Mouse (Mus musculus) cerebellum, adult 11 months (tissue): ENCODE measurements at regions not wholly inside any gene's neighbourhood (a gene's known extent, or its start where the extent isn't known, plus 50 kb on each side); places are given as distances from the start of the nearest gene placed in this dataset.
A peak's percentile ranks its signal among the peaks of the same experiment; 100 is the strongest.

Experiments
- DNase-seq: peaks from one replicate; pipeline ENCODE4 v3.0.0; 2022

GRCm38 (mm10) chr1:51643640-51644039 lies 165.4 kb upstream of the Nabp1 start:
- no peak for DNase-seq

GRCm38 (mm10) chr1:51638519-51639302 lies 160.5 kb upstream of the Nabp1 start:
- DNase-seq, result no peak

DNA sequence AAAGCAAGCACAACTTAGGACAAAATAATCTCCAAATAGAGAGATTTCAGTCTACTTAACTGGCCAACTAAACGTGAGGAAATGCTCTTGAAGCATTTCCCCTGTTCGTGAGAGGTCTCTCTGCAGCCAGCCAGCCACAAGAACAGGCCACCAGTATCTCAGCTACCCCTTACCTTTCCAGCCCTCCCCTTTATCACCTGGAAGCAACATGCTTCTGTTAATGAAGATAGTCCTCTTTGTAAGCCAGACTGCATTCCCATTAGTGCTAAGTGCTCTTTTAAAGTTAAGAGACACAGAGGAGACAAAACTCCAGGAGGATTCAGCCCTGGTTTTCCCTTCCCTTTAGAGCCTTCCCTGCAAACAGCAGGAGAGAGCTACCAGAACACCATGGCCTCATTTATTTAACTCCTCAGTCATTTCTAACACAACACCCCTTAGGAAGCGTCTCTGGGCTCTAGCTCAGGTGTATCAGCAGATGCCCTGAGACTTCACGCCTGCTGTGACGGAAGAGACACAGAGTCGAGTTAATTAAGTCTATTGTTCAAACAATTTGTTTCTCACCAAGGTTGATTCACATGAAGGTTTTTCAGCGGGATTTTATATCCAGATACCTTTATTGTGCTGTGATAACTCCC lies 157.8 kb upstream of the Nabp1 start:
- DNase-seq, result no peak

- no peak for DNase-seq
Observed at GRCm38 (mm10) chr1:51633795-51634194, 155.6 kb upstream of the Nabp1 start.

- no peak for DNase-seq
Observed at GRCm38 (mm10) chr1:51632851-51633250, 154.6 kb upstream of the Nabp1 start.

GRCm38 (mm10) chr1:51629848-51630247 lies 151.6 kb upstream of the Nabp1 start:
- no peak for DNase-seq

GRCm38 (mm10) chr1:51628137-51628793 lies 150.0 kb upstream of the Nabp1 start:
- no peak for DNase-seq

DNA sequence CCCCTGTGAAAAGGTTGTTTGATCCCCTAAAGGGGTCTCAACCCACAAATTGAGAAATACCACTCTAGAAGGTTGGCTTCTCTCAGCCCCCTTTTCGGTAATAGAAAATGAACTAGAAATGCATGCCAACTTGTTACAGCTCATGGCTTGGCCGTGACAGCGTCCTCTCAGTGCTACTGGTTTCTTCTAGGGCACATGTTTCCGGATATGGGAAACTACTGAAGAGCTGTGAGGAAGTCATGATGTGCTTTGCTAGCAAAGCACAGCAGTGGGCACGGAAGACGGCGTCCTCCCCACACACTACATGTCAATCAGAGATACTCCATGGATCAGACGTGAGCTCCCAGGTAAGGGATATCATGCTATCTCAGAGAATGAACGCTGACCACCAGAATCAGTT lies 148.1 kb upstream of the Nabp1 start:
- no peak for DNase-seq

- no peak for DNase-seq
Observed at GRCm38 (mm10) chr1:51625079-51625478, 146.9 kb upstream of the Nabp1 start.

GRCm38 (mm10) chr1:51624551-51624950 lies 146.3 kb upstream of the Nabp1 start:
- DNase-seq, result no peak

- no peak for DNase-seq
Observed at GRCm38 (mm10) chr1:51622986-51623385, 144.8 kb upstream of the Nabp1 start.

GRCm38 (mm10) chr1:51622181-51622862 lies 144.1 kb upstream of the Nabp1 start:
- no peak for DNase-seq

GRCm38 (mm10) chr1:51621062-51621461 lies 142.8 kb upstream of the Nabp1 start:
- DNase-seq, result no peak

DNA sequence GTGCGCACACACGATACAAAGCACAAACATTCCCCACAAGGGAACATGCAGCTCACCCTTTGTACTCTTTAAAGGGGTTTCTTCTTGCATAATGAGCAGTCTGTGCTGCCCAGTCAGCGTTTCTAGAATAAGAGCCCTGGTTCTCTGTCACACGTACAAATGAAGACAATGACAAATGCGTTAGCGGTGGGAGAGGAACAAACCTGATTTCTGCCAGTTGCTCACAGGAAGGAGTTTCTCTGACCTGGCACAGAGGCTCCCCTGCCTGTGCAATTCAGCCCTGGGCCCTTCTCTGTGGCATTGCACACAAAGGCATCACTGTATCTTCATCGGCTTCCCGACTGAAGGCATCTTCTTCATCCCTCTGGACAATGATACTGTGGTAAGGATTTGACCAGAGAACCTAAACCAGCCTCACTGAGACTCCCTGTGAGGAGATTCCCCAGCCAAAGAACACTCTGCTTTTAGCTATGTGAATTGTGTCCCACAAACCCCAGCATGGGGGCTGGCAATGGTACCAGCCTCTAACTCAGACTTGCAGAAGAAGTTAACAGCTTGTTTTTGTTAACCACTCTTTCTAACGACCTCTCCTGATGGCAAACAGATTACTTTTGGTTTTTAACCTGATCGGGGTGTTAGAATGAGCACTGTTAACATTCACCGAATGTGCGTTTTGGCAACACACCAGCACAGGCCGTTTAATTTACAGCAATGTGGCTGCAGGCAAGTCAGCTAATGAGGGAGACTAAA lies 139.5 kb upstream of the Nabp1 start:
- no peak for DNase-seq

DNA sequence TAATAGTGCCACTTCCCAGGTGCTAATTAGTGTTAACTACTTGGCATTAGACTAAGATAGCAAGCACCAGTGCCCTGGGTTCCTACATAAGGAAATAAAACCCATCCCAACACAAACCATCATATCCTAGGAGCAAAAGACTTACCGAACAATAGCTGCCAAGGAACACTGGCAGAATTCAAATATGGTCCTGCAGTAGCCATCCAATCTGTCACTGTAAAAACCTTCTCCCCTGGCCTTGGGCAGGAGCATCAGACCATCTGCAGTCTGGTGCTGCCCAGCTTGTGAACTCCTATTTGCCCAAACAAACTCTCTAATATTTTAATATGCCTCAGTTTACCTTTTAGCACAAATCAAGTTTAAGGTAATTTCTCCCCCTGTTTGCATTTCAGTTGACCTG lies 137.9 kb upstream of the Nabp1 start:
- DNase-seq, result no peak

GRCm38 (mm10) chr1:51615523-51615922 lies 137.3 kb upstream of the Nabp1 start:
- DNase-seq, result peak; percentile 62

DNA sequence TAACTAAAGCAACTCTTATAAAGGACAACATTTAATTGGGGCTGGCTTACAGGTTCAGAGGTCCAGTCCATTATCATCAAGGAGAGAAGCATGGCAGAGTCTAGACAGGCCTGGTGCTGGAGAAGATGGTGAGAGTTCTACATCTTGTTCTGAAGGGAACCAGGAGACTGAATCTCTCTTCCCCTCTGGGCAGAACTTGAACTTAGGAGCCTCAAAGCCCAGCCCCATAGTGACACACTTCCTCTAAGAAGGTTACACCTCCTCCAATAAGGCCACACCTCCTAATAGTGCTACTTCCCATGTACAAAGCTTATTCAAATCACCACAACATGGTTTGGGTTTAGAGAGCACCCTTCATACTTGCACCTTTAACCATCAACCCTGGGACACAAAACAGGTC lies 136.5 kb upstream of the Nabp1 start:
- DNase-seq, result no peak

- DNase-seq, result no peak
Observed at GRCm38 (mm10) chr1:51609295-51609694, 131.1 kb upstream of the Nabp1 start.

DNA sequence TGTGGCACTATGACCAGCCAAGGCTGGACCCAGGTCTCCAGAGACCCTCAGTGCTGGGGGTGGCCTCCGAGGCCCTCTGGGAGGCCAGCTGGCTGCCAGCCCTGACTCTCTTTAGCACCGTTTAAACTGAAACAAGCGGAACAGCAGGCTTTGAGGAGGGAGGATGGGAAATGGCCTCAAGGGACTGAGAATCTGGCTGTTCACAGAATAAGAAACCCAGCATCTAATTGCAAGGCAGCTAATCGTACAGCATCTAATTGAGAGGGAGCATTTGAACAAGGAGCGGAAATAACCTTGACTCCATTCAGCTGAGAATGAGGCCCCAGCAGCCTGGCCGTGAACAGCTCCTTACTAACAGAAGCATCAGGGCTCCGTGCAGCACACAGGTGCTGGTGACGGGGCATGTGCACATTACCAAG lies 129.2 kb upstream of the Nabp1 start:
- DNase-seq, result no peak

GRCm38 (mm10) chr1:51602071-51602470 lies 123.8 kb upstream of the Nabp1 start:
- no peak for DNase-seq

GRCm38 (mm10) chr1:51600425-51600824 lies 122.2 kb upstream of the Nabp1 start:
- no peak for DNase-seq

DNA sequence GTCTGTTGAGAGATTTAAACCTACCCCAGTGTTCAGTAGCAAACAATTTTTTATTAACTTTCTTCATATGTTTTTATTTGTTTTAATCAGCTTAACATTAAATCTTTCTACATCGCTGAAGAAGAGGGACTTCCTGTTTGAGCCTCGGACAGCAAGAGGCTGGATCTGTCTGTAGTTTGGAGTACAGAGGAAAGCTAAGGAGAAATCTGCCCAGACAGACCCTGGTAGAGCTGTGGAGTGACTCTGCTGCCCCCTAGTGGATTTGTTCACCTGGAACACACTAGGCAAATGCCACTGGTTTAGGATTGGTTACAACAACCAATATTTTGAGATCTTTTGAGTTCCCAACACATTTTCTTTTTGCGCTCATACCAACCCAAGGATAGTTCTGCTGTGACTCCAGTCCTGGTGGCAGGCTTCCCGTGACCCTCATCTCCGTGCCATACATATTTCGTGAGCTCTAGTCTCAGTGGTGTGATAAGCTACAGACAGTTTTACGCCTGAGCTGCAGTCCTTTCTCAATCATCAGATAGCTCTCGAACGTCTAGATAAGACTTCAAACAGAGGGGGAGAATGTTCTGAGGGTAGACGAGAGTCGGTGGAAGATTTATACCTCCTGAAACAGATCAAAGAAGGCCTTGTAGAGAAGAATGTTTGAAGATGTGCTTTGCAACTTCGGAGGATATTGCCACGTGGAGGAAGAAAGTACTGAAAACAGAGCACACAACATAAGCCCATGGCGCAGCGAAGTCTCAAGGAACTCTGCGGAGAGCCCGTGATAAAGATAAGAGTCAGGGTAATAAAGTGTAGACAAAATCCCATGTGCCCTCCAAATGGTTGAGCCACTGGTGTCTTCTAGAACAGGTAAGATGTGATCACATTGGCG lies 119.0 kb upstream of the Nabp1 start:
- DNase-seq, result peak; percentile 79
